Mouse (Mus musculus): ENCODE results near the gene Slc6a2. TPM values are rescaled to one million over a fixed set of nuclear protein-coding genes. Genes with fewer than 3 reads are reported as not detected.
A peak's percentile ranks its signal among the peaks of the same experiment; 100 is the strongest.

Gene Slc6a2
- polyA plus RNA-seq (2015; fragmentation: Nextera tagmentation; extraction: Ambion mirVana), result 1.2 and 2.6 TPM in 2 replicates

DNA sequence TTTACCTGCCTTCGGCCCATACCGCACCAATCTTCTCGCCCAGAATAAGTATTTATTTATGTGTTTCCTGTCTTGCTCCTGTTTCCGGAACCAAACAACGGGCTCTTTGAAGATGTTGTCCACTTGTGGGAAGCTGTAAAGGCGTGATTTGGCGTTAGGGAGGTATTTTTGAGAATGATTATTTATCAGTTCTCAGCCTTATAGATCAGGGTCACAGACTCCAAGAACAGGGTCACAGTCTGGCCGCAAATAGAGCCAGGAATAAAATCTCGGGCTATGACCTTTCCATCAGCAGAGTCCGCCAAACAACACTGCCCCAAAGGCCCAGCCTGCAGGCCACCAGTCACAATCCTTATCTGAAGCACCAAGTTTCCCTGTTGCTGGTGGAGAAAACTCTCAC lies at the start of gene Slc6a2:
TSS of gene Slc6a2 (plus strand) at position 301 of the 400 bp plus-strand sequence.
- Histone ChIP-seq H3K4me3 (peak within 1 kb of the TSS; percentile 46), H3K36me3 (no peaks in the 10 kb centered on the region), H3K4me2 (peak within 1 kb of the TSS; percentile 83), H3K9ac (peak within 1 kb of the TSS; percentile 65), H3K27me3 (peaks cover 63% of the 10 kb centered on the region), H3K9me3 (no peaks in the 10 kb centered on the region), H3K27ac (no peak within 1 kb of the TSS), H3K4me1 (replicated peaks) (peaks cover 14% of the 10 kb centered on the region)
- 73% methylated on average over 10 of the region's 10 CpGs for WGBS
- no peak for ATAC-seq (ENCODE audit: low FRiP score)

GRCm38 (mm10) chr8:92911477-92911876 lies 48.4 kb upstream of the Slc6a2 start:
- Histone ChIP-seq H3K4me1 (replicated peaks) (no peaks in the 10 kb centered on the region), H3K4me3 (no peak overlapping the region), H3K9ac (no peak overlapping the region), H3K36me3 (peaks cover 8% of the 10 kb centered on the region; the same call in 1 of the 2 replicates), H3K4me2 (no peak overlapping the region), H3K9me3 (no peaks in the 10 kb centered on the region), H3K27ac (no peak overlapping the region), H3K27me3 (no peaks in the 10 kb centered on the region)
- 90% methylated on average over 3 of the region's 3 CpGs for whole genome bisulfite sequencing
- ATAC-seq (ENCODE audit: low FRiP score), result no peak

GRCm38 (mm10) chr8:92913396-92913795 lies 46.5 kb upstream of the Slc6a2 start:
- no peak overlapping the region for H3K4me2 ChIP-seq
- WGBS, result 88% methylated on average over 7 of the region's 7 CpGs
- no peaks in the 10 kb centered on the region for H3K27me3 ChIP-seq
- H3K9me3 ChIP-seq, result no peaks in the 10 kb centered on the region
- H3K9ac ChIP-seq, result no peak overlapping the region
- peaks cover 8% of the 10 kb centered on the region; the same call in 1 of the 2 replicates for H3K36me3 ChIP-seq
- no peak overlapping the region for H3K4me3 ChIP-seq
- ATAC-seq (ENCODE audit: low FRiP score), result no peak
- no peak overlapping the region for H3K27ac ChIP-seq
- no peaks in the 10 kb centered on the region for H3K4me1 ChIP-seq (replicated peaks)

GRCm38 (mm10) chr8:92916082-92916481 lies 43.8 kb upstream of the Slc6a2 start:
- no peak overlapping the region for H3K27ac ChIP-seq
- no peak overlapping the region for H3K4me3 ChIP-seq
- H3K27me3 ChIP-seq, result no peaks in the 10 kb centered on the region
- H3K9me3 ChIP-seq, result no peaks in the 10 kb centered on the region
- H3K36me3 ChIP-seq, result peaks cover 3% of the 10 kb centered on the region; the same call in 1 of the 2 replicates
- 90% methylated on average over 3 of the region's 3 CpGs for WGBS
- no peak overlapping the region for H3K4me2 ChIP-seq
- H3K9ac ChIP-seq, result no peak overlapping the region
- no peaks in the 10 kb centered on the region for H3K4me1 ChIP-seq (replicated peaks)
- no peak for ATAC-seq (ENCODE audit: low FRiP score)

GRCm38 (mm10) chr8:92921768-92922167 lies 38.1 kb upstream of the Slc6a2 start:
- ATAC-seq (ENCODE audit: low FRiP score), result no peak

GRCm38 (mm10) chr8:92928986-92929385 lies 30.9 kb upstream of the Slc6a2 start:
- Histone ChIP-seq H3K27ac (no peak overlapping the region), H3K9me3 (0 out of 2 replicates have a peak, but pooled peaks cover 13% of the 10 kb centered on the region), H3K4me2 (no peak overlapping the region), H3K4me1 (replicated peaks) (no peaks in the 10 kb centered on the region), H3K27me3 (no peaks in the 10 kb centered on the region), H3K36me3 (no peaks in the 10 kb centered on the region), H3K4me3 (no peak overlapping the region), H3K9ac (no peak overlapping the region)
- 78% methylated on average over 4 of the region's 4 CpGs for WGBS
- ATAC-seq (ENCODE audit: low FRiP score), result no peak

More at GRCm38 (mm10) chr8:92921768-92922167, 38.1 kb upstream of the Slc6a2 start:
- Histone ChIP-seq H3K9ac (no peak overlapping the region), H3K36me3 (no peaks in the 10 kb centered on the region), H3K27ac (no peak overlapping the region), H3K4me2 (no peak overlapping the region), H3K9me3 (0 out of 2 replicates have a peak, but pooled peaks cover 3% of the 10 kb centered on the region), H3K4me1 (replicated peaks) (no peaks in the 10 kb centered on the region), H3K4me3 (no peak overlapping the region), H3K27me3 (no peaks in the 10 kb centered on the region)
- 64% methylated on average over 3 of the region's 3 CpGs for WGBS

DNA sequence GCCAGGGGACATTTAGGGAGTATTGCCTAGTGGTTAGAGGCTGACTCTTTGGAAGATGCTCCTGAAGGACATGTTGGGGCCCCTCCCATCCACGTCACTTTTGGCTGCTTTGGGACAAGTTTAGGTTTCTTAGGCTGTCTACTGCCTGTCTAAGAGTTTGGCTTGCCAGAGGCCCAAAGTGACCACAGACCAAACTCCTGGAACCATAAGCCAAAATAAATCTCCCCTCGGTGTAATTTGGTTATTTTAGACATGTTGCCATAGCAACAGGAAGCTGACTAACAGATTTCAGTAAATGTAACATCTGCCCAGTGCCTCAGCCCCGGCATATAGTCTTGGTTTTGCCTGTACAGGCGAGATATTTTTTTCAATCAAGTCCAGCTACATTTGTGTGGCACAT lies 21.8 kb upstream of the Slc6a2 start:
- H3K9me3 ChIP-seq, result no peaks in the 10 kb centered on the region
- 82% methylated on average over 4 of the region's 4 CpGs for WGBS

DNA sequence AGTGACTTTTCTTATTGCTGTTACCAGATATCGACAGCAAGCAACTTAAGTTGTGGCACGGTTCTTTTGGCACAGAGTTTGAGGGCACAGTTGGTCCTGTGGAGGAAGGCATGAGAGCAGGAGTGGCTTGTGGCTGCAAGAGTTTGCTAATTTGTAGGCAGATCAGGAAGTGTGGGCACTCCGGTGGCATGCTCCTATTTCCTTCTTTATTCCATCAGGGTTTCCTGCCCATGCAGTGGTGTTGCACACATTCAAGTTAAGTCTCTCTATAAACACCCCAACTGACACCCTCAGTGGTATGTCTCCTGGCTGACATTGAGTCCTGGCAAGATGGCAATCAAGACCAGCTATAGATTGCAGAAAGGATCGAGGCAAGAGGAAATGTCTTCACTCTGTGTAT lies 10.8 kb upstream of the Slc6a2 start:
- Histone ChIP-seq H3K4me2 (no peak overlapping the region), H3K4me1 (replicated peaks) (no peaks in the 10 kb centered on the region), H3K9me3 (no peaks in the 10 kb centered on the region), H3K27ac (no peak overlapping the region), H3K9ac (no peak overlapping the region), H3K36me3 (no peaks in the 10 kb centered on the region), H3K27me3 (no peaks in the 10 kb centered on the region), H3K4me3 (no peak overlapping the region)
- no peak for ATAC-seq (ENCODE audit: low FRiP score)
- WGBS, result 94% methylated on average over 4 of the region's 4 CpGs

More for the DNA sequence above, 21.8 kb upstream of the Slc6a2 start:
- no peaks in the 10 kb centered on the region for H3K36me3 ChIP-seq
- H3K9ac ChIP-seq, result no peak overlapping the region
- H3K27ac ChIP-seq, result no peak overlapping the region
- ATAC-seq (ENCODE audit: low FRiP score), result no peak
- H3K27me3 ChIP-seq, result no peaks in the 10 kb centered on the region
- H3K4me2 ChIP-seq, result no peak overlapping the region
- no peak overlapping the region for H3K4me3 ChIP-seq
- H3K4me1 ChIP-seq (replicated peaks), result no peaks in the 10 kb centered on the region

DNA sequence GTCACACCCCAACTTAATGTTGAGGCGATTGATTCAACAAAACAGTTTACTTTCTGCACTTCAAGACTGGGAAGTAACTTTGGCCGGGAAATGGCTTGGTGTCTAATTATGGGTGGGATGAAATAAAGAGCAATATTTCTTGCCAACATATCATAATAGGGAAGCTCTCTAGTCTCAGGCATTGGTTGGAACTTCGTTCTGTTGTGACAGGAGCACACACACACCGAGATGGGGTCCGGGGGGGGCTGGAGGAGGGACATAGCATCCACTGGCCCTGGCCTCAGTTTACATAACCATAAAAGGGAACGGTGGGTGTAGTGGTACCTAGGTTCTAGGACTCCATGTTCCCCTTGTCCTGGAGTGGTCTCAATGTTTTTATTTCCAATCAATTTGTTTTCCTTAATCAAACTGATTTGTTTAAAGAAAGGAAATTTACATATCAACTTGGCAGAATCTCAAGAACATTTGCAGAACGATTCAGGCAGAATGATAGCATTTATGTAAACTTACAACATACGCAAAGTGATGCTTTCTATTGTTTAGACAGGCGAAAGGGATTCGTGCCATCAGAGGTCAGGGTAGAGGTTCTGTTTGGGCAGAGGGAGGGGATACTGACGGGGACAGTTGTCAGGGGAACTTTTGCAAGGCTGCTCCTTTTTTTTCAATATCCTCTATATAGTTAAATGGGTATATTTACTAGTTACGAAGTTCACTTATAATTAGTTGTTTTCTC lies 9.1 kb upstream of the Slc6a2 start:
- H3K36me3 ChIP-seq, result no peaks in the 10 kb centered on the region
- no peaks in the 10 kb centered on the region for H3K27me3 ChIP-seq
- H3K9ac ChIP-seq, result no peak overlapping the region
- 83% methylated on average over 12 of the region's 12 CpGs for WGBS
- no peak overlapping the region for H3K4me3 ChIP-seq
- no peak overlapping the region for H3K27ac ChIP-seq
- no peak for ATAC-seq (ENCODE audit: low FRiP score)
- no peaks in the 10 kb centered on the region for H3K4me1 ChIP-seq (replicated peaks)
- no peaks in the 10 kb centered on the region for H3K9me3 ChIP-seq
- no peak overlapping the region for H3K4me2 ChIP-seq

DNA sequence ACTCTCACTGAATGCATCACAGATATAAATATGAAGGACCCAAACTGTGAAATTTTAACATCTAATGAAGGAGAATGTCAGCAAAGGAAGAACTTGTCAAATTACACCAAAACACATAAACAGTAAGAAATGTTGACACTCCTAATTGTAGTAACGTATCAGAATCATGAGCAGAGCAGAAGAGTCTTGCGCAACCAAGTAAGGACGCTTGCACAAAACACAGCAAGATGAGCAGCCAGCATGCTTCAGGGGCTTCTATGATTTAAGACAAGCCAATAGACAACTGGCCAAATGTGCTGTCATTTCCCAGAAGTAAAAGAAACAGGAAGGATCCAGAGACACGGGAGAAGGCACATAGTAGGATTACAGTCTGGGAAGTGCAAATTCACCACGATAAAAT lies 5.8 kb upstream of the Slc6a2 start:
- ATAC-seq (ENCODE audit: low FRiP score), result no peak
- no peaks in the 10 kb centered on the region for H3K4me1 ChIP-seq (replicated peaks)
- H3K36me3 ChIP-seq, result no peaks in the 10 kb centered on the region
- H3K27ac ChIP-seq, result no peak overlapping the region
- no peak overlapping the region for H3K4me3 ChIP-seq
- no peaks in the 10 kb centered on the region for H3K9me3 ChIP-seq
- H3K27me3 ChIP-seq, result peaks cover 15% of the 10 kb centered on the region
- H3K4me2 ChIP-seq, result no peak overlapping the region
- WGBS, result 84% methylated on average over 5 of the region's 5 CpGs
- no peak overlapping the region for H3K9ac ChIP-seq

- no peaks in the 10 kb centered on the region for H3K36me3 ChIP-seq
- peak overlapping the region; percentile 65 for H3K9ac ChIP-seq
- no peak overlapping the region for H3K27ac ChIP-seq
- H3K4me1 ChIP-seq (replicated peaks), result peaks cover 14% of the 10 kb centered on the region
- under 1% methylated on average over 42 of the region's 42 CpGs for WGBS
- H3K27me3 ChIP-seq, result peaks cover 63% of the 10 kb centered on the region
- H3K4me2 ChIP-seq, result peak overlapping the region; percentile 83
- H3K9me3 ChIP-seq, result no peaks in the 10 kb centered on the region
- ATAC-seq (ENCODE audit: low FRiP score), result peak; percentile 24; the same call in 1 of the 2 replicates
- H3K4me3 ChIP-seq, result peak overlapping the region; percentile 46
Measured at GRCm38 (mm10) chr8:92960451-92960911, 602 bp downstream of the Slc6a2 start.

- ATAC-seq (ENCODE audit: low FRiP score), result no peak
- H3K27ac ChIP-seq, result no peak overlapping the region
- 2% methylated on average over 25 of the region's 25 CpGs for WGBS
- peaks cover 14% of the 10 kb centered on the region for H3K4me1 ChIP-seq (replicated peaks)
- H3K9ac ChIP-seq, result no peak overlapping the region
- H3K4me3 ChIP-seq, result peak overlapping the region; percentile 46
- H3K36me3 ChIP-seq, result no peaks in the 10 kb centered on the region
- peak overlapping the region; percentile 83 for H3K4me2 ChIP-seq
- no peaks in the 10 kb centered on the region for H3K9me3 ChIP-seq
- H3K27me3 ChIP-seq, result peaks cover 63% of the 10 kb centered on the region
Measured at GRCm38 (mm10) chr8:92961088-92961487, 1.2 kb downstream of the Slc6a2 start.

DNA sequence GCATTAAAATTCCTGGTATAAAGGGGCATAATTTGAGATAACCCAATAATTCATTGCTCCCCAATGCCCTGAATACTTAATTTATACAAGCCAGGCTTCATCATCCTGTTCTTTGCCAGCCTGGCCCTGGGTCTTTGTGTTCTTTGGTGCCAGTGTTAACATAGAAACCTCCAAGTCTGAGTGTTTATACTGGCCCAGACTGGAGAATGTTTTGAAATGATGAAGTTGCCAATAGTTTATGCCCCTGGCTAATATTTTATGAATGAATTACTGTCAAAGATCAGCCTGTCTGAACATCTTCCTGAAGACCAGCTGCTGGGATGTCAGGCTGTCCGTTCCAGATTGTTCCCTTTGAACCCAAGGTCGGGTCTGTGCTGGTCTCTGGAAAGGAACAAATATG lies 4.7 kb downstream of the Slc6a2 start:
- ATAC-seq (ENCODE audit: low FRiP score), result no peak
- Histone ChIP-seq H3K27ac (no peak overlapping the region), H3K36me3 (no peaks in the 10 kb centered on the region), H3K9ac (no peak overlapping the region), H3K9me3 (no peaks in the 10 kb centered on the region), H3K4me2 (no peak overlapping the region), H3K4me1 (replicated peaks) (peaks cover 14% of the 10 kb centered on the region), H3K27me3 (peaks cover 42% of the 10 kb centered on the region), H3K4me3 (no peak overlapping the region)
- whole genome bisulfite sequencing, result 73% methylated on average over 2 of the region's 2 CpGs

All from hindbrain, embryonic 13.5 days (tissue).